Mouse (Mus musculus): ENCODE measurements around the gene Clec4b2. TPM values are rescaled to one million over a fixed set of nuclear protein-coding genes. Genes with fewer than 3 reads are reported as not detected.
"Not testable (repeated sequence)": the region's sequence is repeated elsewhere in the genome, so short reads cannot be mapped to it uniquely, and the experiment has no call there.

Clec4b2 gene
- polyA plus RNA-seq, 1 experiment = not detected

DNA sequence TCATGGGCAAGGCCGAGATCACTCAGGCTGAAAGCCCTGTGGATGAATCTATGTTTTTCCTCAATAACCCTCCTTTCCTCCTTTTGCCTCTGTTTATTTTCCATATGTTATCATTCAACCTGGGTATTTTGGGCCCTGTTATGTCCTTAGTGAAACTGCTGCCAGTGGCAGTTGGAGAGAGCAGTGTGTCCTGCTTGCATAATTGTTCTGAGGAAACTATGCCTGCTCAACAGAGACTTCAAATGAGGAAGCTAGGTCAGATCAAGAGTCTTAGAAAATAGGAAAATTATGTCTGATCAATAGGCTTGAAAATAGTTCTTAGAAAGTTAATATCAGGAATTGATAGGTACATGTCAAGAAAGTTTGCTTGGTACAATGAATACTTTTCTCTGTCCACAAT lies 2.9 kb downstream of the Clec4b2 start:
- Histone ChIP-seq H3ac (ENCODE audit: control insufficient read depth, insufficient read length, low read depth) (no peak overlapping the region), H3K79me3 (ENCODE audit: low read depth) (no peaks in the 10 kb centered on the region), H3K4me3 (ENCODE audit: insufficient read depth, poor library complexity, severe bottlenecking) (no peak overlapping the region), H3K36me3 (ENCODE audit: control insufficient read depth, insufficient read depth) (no peaks in the 10 kb centered on the region), H3K79me2 (ENCODE audit: control insufficient read depth, insufficient read depth) (no peaks in the 10 kb centered on the region), H3K27me3 (ENCODE audit: control insufficient read depth, insufficient read depth, insufficient read length) (no peaks in the 10 kb centered on the region)
- no peak for TF ChIP-seq MAX (IDR thresholded peaks at IDR 0.05)
- no peak for TF ChIP-seq MYOG (IDR thresholded peaks at IDR 0.05; ENCODE audit: control insufficient read depth, extremely low read depth, insufficient read length)
- no peak for TF ChIP-seq MYOD1 (IDR thresholded peaks at IDR 0.05; ENCODE audit: control insufficient read depth, insufficient read length, low read depth)
- no peak for TF ChIP-seq USF1 (IDR thresholded peaks at IDR 0.05; ENCODE audit: low read depth)
- TF ChIP-seq FOSL1 (IDR thresholded peaks at IDR 0.05; ENCODE audit: insufficient read depth, low read length, poor library complexity, severe bottlenecking) = no peak
- no peak for TF ChIP-seq CTCF (IDR thresholded peaks at IDR 0.05; ENCODE audit: control insufficient read depth, insufficient read depth, insufficient read length)
- no peak for TF ChIP-seq CEBPB (IDR thresholded peaks at IDR 0.05; ENCODE audit: low read depth)

DNA sequence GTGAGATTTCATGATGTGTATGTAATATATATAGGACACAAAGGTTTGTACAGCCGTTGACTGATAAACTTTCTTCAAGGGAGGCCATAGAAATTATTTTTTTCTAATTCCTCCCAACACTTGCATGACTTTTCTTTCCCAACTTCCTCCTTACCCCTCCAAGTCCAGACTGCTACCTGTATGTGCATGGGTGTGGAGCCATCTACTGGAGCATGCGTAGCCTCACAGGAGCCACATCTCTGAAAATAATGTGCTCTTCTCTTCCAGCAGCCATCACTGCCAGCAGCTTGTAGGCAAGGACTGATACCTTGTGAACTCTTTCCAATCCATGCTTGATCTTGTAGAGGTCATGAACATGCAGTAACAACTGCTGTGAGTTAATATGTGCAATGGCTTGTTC lies 12.2 kb downstream of the Clec4b2 start:
- H3K4me3 ChIP-seq (ENCODE audit: insufficient read depth, poor library complexity, severe bottlenecking); H3K36me3 ChIP-seq (ENCODE audit: control insufficient read depth, insufficient read depth); H3ac ChIP-seq (ENCODE audit: control insufficient read depth, insufficient read length, low read depth); H3K27me3 ChIP-seq (ENCODE audit: control insufficient read depth, insufficient read depth, insufficient read length); H3K79me2 ChIP-seq (ENCODE audit: control insufficient read depth, insufficient read depth); H3K79me3 ChIP-seq (ENCODE audit: low read depth): not testable (repeated sequence)

DNA sequence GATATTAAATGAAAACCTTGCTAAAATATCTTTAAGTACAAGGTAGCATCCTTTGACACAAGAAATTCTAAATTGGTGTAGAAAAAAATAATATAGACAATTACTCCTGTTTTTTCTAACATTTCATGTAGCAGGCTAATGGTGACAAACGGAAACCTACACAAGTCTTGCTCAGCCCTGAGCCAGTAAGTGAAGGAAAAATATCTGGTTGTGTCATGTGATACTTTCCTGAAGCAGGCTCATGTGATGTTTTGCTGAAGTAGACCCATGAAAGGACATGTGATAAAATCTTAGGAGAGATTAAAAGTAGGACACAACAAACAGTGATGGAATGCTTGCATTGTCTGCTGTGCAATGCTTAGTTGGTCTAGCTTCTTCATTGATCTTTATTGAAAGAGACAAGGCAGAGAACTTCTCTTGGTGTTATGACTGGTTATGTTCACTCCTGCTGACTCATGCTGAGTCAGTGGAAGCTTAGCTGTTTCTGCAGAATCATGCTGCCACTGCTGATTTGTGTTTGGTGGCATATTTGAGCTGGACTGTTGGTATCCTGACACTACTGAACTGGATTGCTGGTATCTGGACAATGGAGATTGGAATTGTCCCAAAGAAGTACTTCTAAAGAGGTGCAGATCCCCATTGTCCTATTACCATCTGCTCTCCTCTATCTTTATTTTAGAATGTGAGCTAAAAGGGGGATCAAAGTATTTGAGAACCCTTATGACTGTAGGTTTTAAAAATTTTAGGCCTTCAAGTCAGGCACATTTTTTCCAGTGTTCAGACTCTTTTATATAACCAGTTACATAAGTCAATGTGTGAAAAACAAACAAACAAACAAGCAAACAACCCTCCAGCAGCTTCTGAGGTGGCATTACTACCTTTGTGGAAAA lies 34.7 kb downstream of the Clec4b2 start:
- Histone ChIP-seq H3K4me3 (ENCODE audit: insufficient read depth, poor library complexity, severe bottlenecking) (no peak overlapping the region), H3K79me3 (ENCODE audit: low read depth) (no peaks in the 10 kb centered on the region), H3ac (ENCODE audit: control insufficient read depth, insufficient read length, low read depth) (no peak overlapping the region), H3K36me3 (ENCODE audit: control insufficient read depth, insufficient read depth) (no peaks in the 10 kb centered on the region), H3K79me2 (ENCODE audit: control insufficient read depth, insufficient read depth) (no peaks in the 10 kb centered on the region), H3K27me3 (ENCODE audit: control insufficient read depth, insufficient read depth, insufficient read length) (no peaks in the 10 kb centered on the region)
- no peak for TF ChIP-seq MYOD1 (IDR thresholded peaks at IDR 0.05; ENCODE audit: control insufficient read depth, insufficient read length, low read depth)
- TF ChIP-seq CTCF (IDR thresholded peaks at IDR 0.05; ENCODE audit: control insufficient read depth, insufficient read depth, insufficient read length) = no peak
- TF ChIP-seq USF1 (IDR thresholded peaks at IDR 0.05; ENCODE audit: low read depth) = peak; percentile 38
- TF ChIP-seq FOSL1 (IDR thresholded peaks at IDR 0.05; ENCODE audit: insufficient read depth, low read length, poor library complexity, severe bottlenecking) = peak; percentile 48
- no peak for TF ChIP-seq MYOG (IDR thresholded peaks at IDR 0.05; ENCODE audit: control insufficient read depth, extremely low read depth, insufficient read length)
- no peak for TF ChIP-seq MAX (IDR thresholded peaks at IDR 0.05)
- TF ChIP-seq CEBPB (IDR thresholded peaks at IDR 0.05; ENCODE audit: low read depth) = no peak

DNA sequence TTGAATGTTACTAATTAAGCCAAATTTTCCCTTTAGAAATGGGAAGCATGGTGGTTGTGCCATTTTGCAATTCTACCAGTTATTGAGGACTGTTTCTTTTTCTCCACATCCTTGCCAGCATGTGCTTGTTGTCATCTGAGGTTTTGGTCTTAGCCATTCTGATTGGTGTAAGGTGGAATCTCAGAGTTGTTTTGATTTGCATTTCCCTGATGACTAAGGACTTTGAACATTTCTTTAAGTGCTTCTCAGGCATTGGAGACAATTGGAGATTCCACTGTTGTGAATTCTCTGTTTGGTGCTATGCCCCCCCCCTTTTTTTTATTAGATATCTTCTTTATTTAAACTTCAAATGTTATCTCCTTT lies 35.4 kb downstream of the Clec4b2 start:
- H3K4me3 ChIP-seq (ENCODE audit: insufficient read depth, poor library complexity, severe bottlenecking); H3K27me3 ChIP-seq (ENCODE audit: control insufficient read depth, insufficient read depth, insufficient read length); H3K79me3 ChIP-seq (ENCODE audit: low read depth); H3ac ChIP-seq (ENCODE audit: control insufficient read depth, insufficient read length, low read depth); H3K36me3 ChIP-seq (ENCODE audit: control insufficient read depth, insufficient read depth); H3K79me2 ChIP-seq (ENCODE audit: control insufficient read depth, insufficient read depth): not testable (repeated sequence)

DNA sequence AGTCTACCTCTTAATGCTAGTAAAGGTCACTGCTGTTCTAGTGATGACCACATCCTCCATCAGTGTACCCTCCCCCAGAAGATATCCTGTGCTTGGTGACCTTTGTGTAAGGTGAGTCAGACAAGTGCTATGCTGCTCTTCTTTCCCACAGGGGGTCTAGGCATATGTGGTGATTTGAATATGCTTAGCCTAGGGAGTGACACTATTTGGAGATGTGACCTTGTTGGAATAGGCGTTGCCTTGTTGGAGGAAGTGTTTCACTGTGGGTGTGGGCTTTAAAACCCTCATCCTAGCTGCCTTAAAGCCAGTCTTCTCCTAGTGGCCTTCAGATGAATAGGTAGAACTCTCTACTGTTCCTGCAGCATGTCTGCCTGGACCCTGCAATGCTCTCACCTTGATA lies 39.0 kb downstream of the Clec4b2 start:
- no peak for TF ChIP-seq MYOD1 (IDR thresholded peaks at IDR 0.05; ENCODE audit: control insufficient read depth, insufficient read length, low read depth)
- no peak overlapping the region for H3K4me3 ChIP-seq (ENCODE audit: insufficient read depth, poor library complexity, severe bottlenecking)
- H3K79me2 ChIP-seq (ENCODE audit: control insufficient read depth, insufficient read depth) = no peaks in the 10 kb centered on the region
- no peaks in the 10 kb centered on the region for H3K36me3 ChIP-seq (ENCODE audit: control insufficient read depth, insufficient read depth)
- no peaks in the 10 kb centered on the region for H3K27me3 ChIP-seq (ENCODE audit: control insufficient read depth, insufficient read depth, insufficient read length)
- no peak overlapping the region for H3ac ChIP-seq (ENCODE audit: control insufficient read depth, insufficient read length, low read depth)
- H3K79me3 ChIP-seq (ENCODE audit: low read depth) = no peaks in the 10 kb centered on the region

DNA sequence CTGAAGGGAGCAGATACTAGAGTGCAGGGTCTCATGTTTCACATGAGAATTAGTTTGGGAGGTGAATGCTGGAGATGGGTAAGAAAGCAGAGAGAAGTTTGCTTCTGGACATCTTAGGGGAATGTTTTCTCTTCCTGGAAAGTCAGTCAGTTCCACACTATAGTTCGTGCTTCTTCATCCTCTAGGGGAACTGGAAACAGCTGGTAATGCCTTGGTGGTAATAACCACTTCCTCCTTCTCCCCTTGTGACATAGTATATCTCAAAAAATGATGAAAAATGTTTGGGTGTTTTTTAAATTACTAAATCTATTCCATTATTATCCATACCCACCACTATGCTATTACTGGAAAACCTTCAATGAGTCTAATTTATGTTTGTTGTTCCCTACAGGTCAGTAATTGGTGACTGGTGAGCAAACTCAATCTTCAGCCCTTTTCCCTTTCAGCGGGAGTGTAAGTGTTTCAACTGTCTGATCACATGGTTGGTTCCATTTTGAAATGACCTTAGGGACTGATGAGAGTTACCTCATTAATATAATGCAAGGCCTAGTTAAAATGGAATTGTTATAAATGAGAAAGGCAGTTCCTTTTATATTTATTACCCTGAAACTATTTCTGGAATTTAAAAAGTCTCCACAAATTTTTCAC lies 55.0 kb downstream of the Clec4b2 start:
- no peaks in the 10 kb centered on the region for H3K36me3 ChIP-seq (ENCODE audit: control insufficient read depth, insufficient read depth)
- H3ac ChIP-seq (ENCODE audit: control insufficient read depth, insufficient read length, low read depth) = no peak overlapping the region
- no peaks in the 10 kb centered on the region for H3K79me2 ChIP-seq (ENCODE audit: control insufficient read depth, insufficient read depth)
- TF ChIP-seq CTCF (IDR thresholded peaks at IDR 0.05; ENCODE audit: control insufficient read depth, insufficient read depth, insufficient read length) = no peak
- no peak for TF ChIP-seq CEBPB (IDR thresholded peaks at IDR 0.05; ENCODE audit: low read depth)
- no peaks in the 10 kb centered on the region for H3K79me3 ChIP-seq (ENCODE audit: low read depth)
- no peaks in the 10 kb centered on the region for H3K27me3 ChIP-seq (ENCODE audit: control insufficient read depth, insufficient read depth, insufficient read length)
- H3K4me3 ChIP-seq (ENCODE audit: insufficient read depth, poor library complexity, severe bottlenecking) = no peak overlapping the region
